Mouse (Mus musculus) liver, postnatal 0 days (tissue): ENCODE data around the gene Hist1h1t.
"Not testable (repeated sequence)": the region's sequence is repeated elsewhere in the genome, so short reads cannot be mapped to it uniquely, and the experiment has no call there.

ENCODE experiments used
- CTCF ChIP-seq: sonication (generic); IDR thresholded peaks from 2 replicates; pipeline ENCODE4 v1.5.1; 2016; ENCODE audit warnings: antibody characterized with exemption, low read depth
- EP300 ChIP-seq: IDR thresholded peaks from 2 replicates; pipeline ENCODE4 v1.6.1; 2016; ENCODE audit warnings: antibody characterized with exemption, low read depth, mild to moderate bottlenecking

GRCm38 (mm10) chr13:23702801-23703200 is 7.2 kb downstream of the Hist1h1t start:
- not testable (repeated sequence) for TF ChIP-seq CTCF, EP300
